Mouse (Mus musculus) G1E (cell line): Measurements from ENCODE around the gene 1700074P13Rik.
"Not testable (repeated sequence)": the region's sequence is repeated elsewhere in the genome, so short reads cannot be mapped to it uniquely, and the experiment has no call there.

Source experiments
- CTCF ChIP-seq: IDR thresholded peaks from 2 replicates; pipeline ENCODE4 v1.5.1; 2012; ENCODE audit warnings: low read depth, low read length, inconsistent platforms, mixed read lengths
- POLR2AphosphoS5 ChIP-seq: IDR thresholded peaks from 2 replicates; pipeline ENCODE4 v1.6.1; 2012; ENCODE audit warnings: low read depth, low read length, inconsistent platforms; ENCODE audit not compliant: insufficient replicate concordance

- not testable (repeated sequence) for TF ChIP-seq POLR2AphosphoS5, CTCF
These were observed 24.1 kb upstream of the 1700074P13Rik start, which contains the start of gene 1810009J06Rik for GRCm38 (mm10) chr6:40964454-40964853.
